Mouse (Mus musculus) bone marrow, adult 2 months (tissue): ENCODE measurements around the gene Rabl2.

Source experiments
- CTCF ChIP-seq: fragments of 200-500 bp; IDR thresholded peaks from 2 replicates; pipeline ENCODE4 v1.5.1; 2011; ENCODE audit warnings: low read length, control low read depth; ENCODE audit not compliant: control insufficient read depth, insufficient read depth
- POLR2A ChIP-seq: fragments of 200-500 bp; IDR thresholded peaks from 2 replicates; pipeline ENCODE4 v1.6.1; 2011; ENCODE audit warnings: low read depth, mild to moderate bottlenecking, control low read depth, low read length, borderline replicate concordance; ENCODE audit not compliant: control insufficient read depth

- TF ChIP-seq CTCF (no peak), POLR2A (no peak)
Measured at GRCm38 (mm10) chr15:89592548-89592947, 825 bp upstream of the Rabl2 start.
